Mouse (Mus musculus): ENCODE measurements around the gene Eps8l3.

Eps8l3 gene

GRCm38 (mm10) chr3:107877005-107877404 lies at the start of gene Eps8l3:
TSS of gene Eps8l3 (plus strand) at chr3:107877229.
- no peak for ATAC-seq (ENCODE audit: low TSS enrichment)

- no peak for ATAC-seq (ENCODE audit: low TSS enrichment)
These were observed 49.1 kb upstream of the Eps8l3 start for GRCm38 (mm10) chr3:107827873-107828405.

GRCm38 (mm10) chr3:107828518-107828917 lies 48.5 kb upstream of the Eps8l3 start:
- peak; percentile 36; the same call in 1 of the 2 replicates for ATAC-seq (ENCODE audit: low TSS enrichment)

GRCm38 (mm10) chr3:107828997-107829396 lies 48.0 kb upstream of the Eps8l3 start:
- no peak for ATAC-seq (ENCODE audit: low TSS enrichment)

GRCm38 (mm10) chr3:107829625-107830024 lies 47.4 kb upstream of the Eps8l3 start:
- ATAC-seq (ENCODE audit: low TSS enrichment) = no peak

GRCm38 (mm10) chr3:107831875-107832554 lies 45.0 kb upstream of the Eps8l3 start:
- no peak for ATAC-seq (ENCODE audit: low TSS enrichment)

GRCm38 (mm10) chr3:107832645-107833044 lies 44.4 kb upstream of the Eps8l3 start:
- ATAC-seq (ENCODE audit: low TSS enrichment) = peak; percentile 31; the same call in 1 of the 2 replicates

GRCm38 (mm10) chr3:107833370-107833769 lies 43.7 kb upstream of the Eps8l3 start:
- no peak for ATAC-seq (ENCODE audit: low TSS enrichment)

- peak; percentile 50 for ATAC-seq (ENCODE audit: low TSS enrichment)
These were observed 43.1 kb upstream of the Eps8l3 start for GRCm38 (mm10) chr3:107833872-107834341.

GRCm38 (mm10) chr3:107835301-107835700 lies 41.7 kb upstream of the Eps8l3 start:
- ATAC-seq (ENCODE audit: low TSS enrichment) = peak; percentile 54

- no peak for ATAC-seq (ENCODE audit: low TSS enrichment)
These were observed 37.2 kb upstream of the Eps8l3 start for GRCm38 (mm10) chr3:107839855-107840254.

GRCm38 (mm10) chr3:107840855-107841254 lies 36.2 kb upstream of the Eps8l3 start:
- ATAC-seq (ENCODE audit: low TSS enrichment) = peak; percentile 31; the same call in 1 of the 2 replicates

GRCm38 (mm10) chr3:107841370-107841769 lies 35.7 kb upstream of the Eps8l3 start:
- ATAC-seq (ENCODE audit: low TSS enrichment) = no peak

GRCm38 (mm10) chr3:107843406-107843805 lies 33.6 kb upstream of the Eps8l3 start:
- no peak for ATAC-seq (ENCODE audit: low TSS enrichment)

GRCm38 (mm10) chr3:107844001-107844400 lies 33.0 kb upstream of the Eps8l3 start:
- ATAC-seq (ENCODE audit: low TSS enrichment) = no peak

GRCm38 (mm10) chr3:107844499-107844898 lies 32.5 kb upstream of the Eps8l3 start:
- ATAC-seq (ENCODE audit: low TSS enrichment) = no peak

GRCm38 (mm10) chr3:107846175-107846574 lies 30.9 kb upstream of the Eps8l3 start:
- ATAC-seq (ENCODE audit: low TSS enrichment) = no peak

GRCm38 (mm10) chr3:107846835-107847234 lies 30.2 kb upstream of the Eps8l3 start:
- no peak for ATAC-seq (ENCODE audit: low TSS enrichment)

- ATAC-seq (ENCODE audit: low TSS enrichment) = peak; percentile 87
These were observed 28.9 kb upstream of the Eps8l3 start for GRCm38 (mm10) chr3:107848126-107848525.

GRCm38 (mm10) chr3:107849000-107849692 lies 27.9 kb upstream of the Eps8l3 start:
- no peak for ATAC-seq (ENCODE audit: low TSS enrichment)

GRCm38 (mm10) chr3:107849693-107850031 lies 27.4 kb upstream of the Eps8l3 start:
- no peak for ATAC-seq (ENCODE audit: low TSS enrichment)

GRCm38 (mm10) chr3:107850418-107851031 lies 26.5 kb upstream of the Eps8l3 start:
- ATAC-seq (ENCODE audit: low TSS enrichment) = no peak
